Mouse (Mus musculus): ENCODE results near the gene Pbld2. TPM values are rescaled to one million over a fixed set of nuclear protein-coding genes. Genes with fewer than 3 reads are reported as not detected.
A peak's percentile ranks its signal among the peaks of the same experiment; 100 is the strongest.

The Pbld2 gene
- polyA plus RNA-seq, 1 experiment from 2014 or later, result 6.4 TPM

DNA sequence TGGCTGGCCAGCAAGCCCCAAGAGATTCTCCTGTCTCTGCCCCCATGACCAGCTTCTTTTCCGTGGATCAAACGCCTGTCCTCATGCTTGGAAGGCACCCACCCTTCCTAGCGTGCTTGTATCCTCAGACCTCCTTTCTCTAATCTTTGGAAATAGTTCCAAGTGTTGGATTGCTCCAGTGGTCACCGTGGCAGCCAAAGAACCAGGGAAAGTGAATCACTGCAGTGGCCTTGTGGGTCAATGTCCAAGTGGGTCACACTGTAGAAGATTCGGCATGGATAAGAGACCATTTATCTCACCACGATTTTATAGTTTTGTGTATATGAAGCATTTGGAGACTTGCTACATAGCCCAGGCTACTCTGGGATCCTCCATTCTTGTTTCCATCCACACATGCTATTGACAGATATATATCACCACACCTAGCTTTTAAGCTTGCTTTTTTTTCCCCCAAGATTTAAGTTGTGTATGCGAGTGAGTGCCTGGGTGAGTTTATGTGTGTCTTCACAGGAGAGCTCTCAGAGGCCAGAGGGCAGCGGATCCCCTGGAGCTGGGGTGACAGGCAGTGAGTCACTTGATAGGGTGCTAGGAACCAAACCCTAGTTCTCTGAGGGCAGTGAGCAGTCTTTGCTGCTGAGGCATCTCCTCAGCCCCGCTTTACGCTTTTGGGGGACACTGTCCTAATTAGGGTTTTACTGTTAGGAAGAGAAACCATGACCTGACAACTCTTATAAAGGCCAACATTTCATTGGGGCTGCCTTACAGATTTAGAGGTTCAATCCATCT is 3.5 kb downstream of the Pbld2 start:
- ATAC-seq (ENCODE audit: low read depth), result no peak
- WGBS (ENCODE audit: insufficient replicate concordance), result 77% methylated on average over 10 of the region's 10 CpGs
- H3K4me3 ChIP-seq (ENCODE audit: low read depth, low read length), result no peak overlapping the region
- no peak overlapping the region for H3K27ac ChIP-seq (ENCODE audit: low read length)
- H3K9ac ChIP-seq (ENCODE audit: low read depth, low read length), result no peak overlapping the region
- no peaks in the 10 kb centered on the region for H3K9me3 ChIP-seq (replicated peaks; ENCODE audit: control insufficient read depth, low read length)
- no peak overlapping the region for H3K4me2 ChIP-seq (ENCODE audit: low read depth, low read length)
- peaks cover 14% of the 10 kb centered on the region for H3K4me1 ChIP-seq (ENCODE audit: control insufficient read depth, low read depth, low read length)
- H3K36me3 ChIP-seq (ENCODE audit: control insufficient read depth, insufficient read depth), result no peaks in the 10 kb centered on the region
- H3K27me3 ChIP-seq (ENCODE audit: control insufficient read depth, insufficient read depth, low read depth, low read length), result no peaks in the 10 kb centered on the region

DNA sequence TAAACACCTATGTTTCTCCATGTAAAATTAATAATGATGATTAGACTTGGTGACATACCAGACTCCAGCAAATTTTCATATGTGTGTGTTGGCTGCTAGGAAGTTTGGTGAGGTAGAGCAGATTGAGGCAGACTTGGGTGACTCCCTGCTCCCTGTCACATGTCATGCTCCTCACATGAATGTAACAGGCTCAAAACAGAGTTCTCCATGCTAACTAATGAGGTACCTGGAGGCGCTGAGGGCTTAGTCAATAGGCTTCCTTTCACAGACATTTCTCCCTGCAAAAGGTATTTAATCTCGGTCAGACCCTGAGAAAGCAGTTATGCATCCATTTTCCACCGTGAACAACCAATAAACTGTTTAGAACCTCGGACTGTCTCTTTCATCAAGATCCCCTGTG is 4.3 kb downstream of the Pbld2 start:
- Histone ChIP-seq H3K36me3 (ENCODE audit: control insufficient read depth, insufficient read depth) (no peaks in the 10 kb centered on the region), H3K27ac (ENCODE audit: low read length) (no peak overlapping the region), H3K4me3 (ENCODE audit: low read depth, low read length) (no peak overlapping the region), H3K27me3 (ENCODE audit: control insufficient read depth, insufficient read depth, low read depth, low read length) (no peaks in the 10 kb centered on the region), H3K4me1 (ENCODE audit: control insufficient read depth, low read depth, low read length) (peaks cover 14% of the 10 kb centered on the region), H3K9ac (ENCODE audit: low read depth, low read length) (no peak overlapping the region), H3K9me3 (replicated peaks; ENCODE audit: control insufficient read depth, low read length) (no peaks in the 10 kb centered on the region), H3K4me2 (ENCODE audit: low read depth, low read length) (no peak overlapping the region)
- no peak for ATAC-seq (ENCODE audit: low read depth)
- 69% methylated on average over 4 of the region's 4 CpGs for WGBS (ENCODE audit: insufficient replicate concordance)

GRCm38 (mm10) chr10:63032267-63032666 is 8.2 kb downstream of the Pbld2 start:
- Histone ChIP-seq H3K4me1 (ENCODE audit: control insufficient read depth, low read depth, low read length) (no peaks in the 10 kb centered on the region), H3K27ac (ENCODE audit: low read length) (no peak overlapping the region), H3K9ac (ENCODE audit: low read depth, low read length) (no peak overlapping the region), H3K9me3 (replicated peaks; ENCODE audit: control insufficient read depth, low read length) (no peaks in the 10 kb centered on the region), H3K4me3 (ENCODE audit: low read depth, low read length) (no peak overlapping the region), H3K36me3 (ENCODE audit: control insufficient read depth, insufficient read depth) (no peaks in the 10 kb centered on the region), H3K27me3 (ENCODE audit: control insufficient read depth, insufficient read depth, low read depth, low read length) (no peaks in the 10 kb centered on the region), H3K4me2 (ENCODE audit: low read depth, low read length) (no peak overlapping the region)
- WGBS (ENCODE audit: insufficient replicate concordance), result 52% methylated on average over 3 of the region's 3 CpGs
- no peak for ATAC-seq (ENCODE audit: low read depth)

- Histone ChIP-seq H3K4me2 (ENCODE audit: low read depth, low read length) (no peak overlapping the region), H3K9ac (ENCODE audit: low read depth, low read length) (no peak overlapping the region), H3K4me1 (ENCODE audit: control insufficient read depth, low read depth, low read length) (no peaks in the 10 kb centered on the region), H3K4me3 (ENCODE audit: low read depth, low read length) (no peak overlapping the region), H3K36me3 (ENCODE audit: control insufficient read depth, insufficient read depth) (no peaks in the 10 kb centered on the region), H3K27me3 (ENCODE audit: control insufficient read depth, insufficient read depth, low read depth, low read length) (no peaks in the 10 kb centered on the region), H3K9me3 (replicated peaks; ENCODE audit: control insufficient read depth, low read length) (no peaks in the 10 kb centered on the region), H3K27ac (ENCODE audit: low read length) (no peak overlapping the region)
- no peak for ATAC-seq (ENCODE audit: low read depth)
- whole genome bisulfite sequencing (ENCODE audit: insufficient replicate concordance), result 58% methylated on average over 3 of the region's 3 CpGs
These were observed 8.8 kb downstream of the Pbld2 start for GRCm38 (mm10) chr10:63032956-63033355.

- H3K4me3 ChIP-seq (ENCODE audit: low read depth, low read length), result no peak overlapping the region; the same call in none of the 2 replicates
- H3K4me2 ChIP-seq (ENCODE audit: low read depth, low read length), result peak overlapping the region; percentile 34
- ATAC-seq (ENCODE audit: low read depth), result peak; percentile 59; the same call in 1 of the 2 replicates
- H3K27ac ChIP-seq (ENCODE audit: low read length), result no peak overlapping the region
- 68% methylated on average over 14 of the region's 14 CpGs for WGBS (ENCODE audit: insufficient replicate concordance)
- no peaks in the 10 kb centered on the region; the same call in 1 of the 2 replicates for H3K4me1 ChIP-seq (ENCODE audit: control insufficient read depth, low read depth, low read length)
- H3K36me3 ChIP-seq (ENCODE audit: control insufficient read depth, insufficient read depth), result no peaks in the 10 kb centered on the region
- H3K27me3 ChIP-seq (ENCODE audit: control insufficient read depth, insufficient read depth, low read depth, low read length), result no peaks in the 10 kb centered on the region
- no peaks in the 10 kb centered on the region for H3K9me3 ChIP-seq (replicated peaks; ENCODE audit: control insufficient read depth, low read length)
- no peak overlapping the region for H3K9ac ChIP-seq (ENCODE audit: low read depth, low read length)
These were observed 14.6 kb downstream of the Pbld2 start for GRCm38 (mm10) chr10:63038571-63039320.

DNA sequence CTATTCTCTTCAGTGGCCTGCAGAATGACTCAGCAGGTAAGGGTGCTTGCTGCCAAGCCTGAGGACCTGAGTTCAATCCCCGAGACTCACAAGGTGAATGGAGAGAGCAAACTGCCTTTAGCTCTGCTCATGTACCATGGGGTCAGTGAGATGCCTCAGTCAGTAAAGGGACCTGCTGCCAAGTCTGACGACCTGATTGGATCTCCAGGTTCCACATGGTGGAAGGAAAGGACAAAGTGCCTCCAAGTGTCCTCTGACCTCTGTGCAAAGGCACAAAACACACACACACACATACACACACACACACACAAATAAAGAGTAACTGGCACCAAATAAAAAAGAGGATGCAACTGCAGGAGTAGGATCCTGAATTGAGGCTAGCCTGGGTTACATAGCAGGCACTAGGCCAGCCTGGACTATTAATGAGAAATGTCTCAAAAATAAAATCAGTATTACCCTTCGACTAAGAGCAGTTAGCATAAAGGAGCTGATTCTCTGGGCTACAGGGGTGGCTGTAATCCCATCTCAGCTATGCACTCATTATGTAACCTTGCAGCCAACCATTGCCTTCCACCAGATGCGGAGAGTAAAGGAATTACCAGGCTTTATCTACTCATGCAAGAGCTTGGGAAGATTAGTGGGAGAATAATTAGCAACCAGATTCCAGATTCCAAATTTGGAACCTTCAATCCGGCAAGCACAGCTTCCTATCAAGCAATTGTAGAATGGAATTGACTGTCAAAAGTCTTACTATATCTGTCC is 15.9 kb downstream of the Pbld2 start:
- H3K27me3 ChIP-seq (ENCODE audit: control insufficient read depth, insufficient read depth, low read depth, low read length), result no peaks in the 10 kb centered on the region
- no peaks in the 10 kb centered on the region for H3K36me3 ChIP-seq (ENCODE audit: control insufficient read depth, insufficient read depth)
- H3K9ac ChIP-seq (ENCODE audit: low read depth, low read length), result no peak overlapping the region
- no peak for ATAC-seq (ENCODE audit: low read depth)
- H3K4me3 ChIP-seq (ENCODE audit: low read depth, low read length), result no peak overlapping the region
- H3K9me3 ChIP-seq (replicated peaks; ENCODE audit: control insufficient read depth, low read length), result no peaks in the 10 kb centered on the region
- no peak overlapping the region for H3K27ac ChIP-seq (ENCODE audit: low read length)
- no peaks in the 10 kb centered on the region; the same call in 1 of the 2 replicates for H3K4me1 ChIP-seq (ENCODE audit: control insufficient read depth, low read depth, low read length)
- no peak overlapping the region for H3K4me2 ChIP-seq (ENCODE audit: low read depth, low read length)
- WGBS (ENCODE audit: insufficient replicate concordance), result 52% methylated on average over 5 of the region's 5 CpGs

GRCm38 (mm10) chr10:63043154-63043553 is 19.0 kb downstream of the Pbld2 start:
- no peaks in the 10 kb centered on the region for H3K36me3 ChIP-seq (ENCODE audit: control insufficient read depth, insufficient read depth)
- ATAC-seq (ENCODE audit: low read depth), result no peak
- no peaks in the 10 kb centered on the region; the same call in 1 of the 2 replicates for H3K4me1 ChIP-seq (ENCODE audit: control insufficient read depth, low read depth, low read length)
- no peak overlapping the region for H3K4me2 ChIP-seq (ENCODE audit: low read depth, low read length)
- H3K27ac ChIP-seq (ENCODE audit: low read length), result no peak overlapping the region
- H3K27me3 ChIP-seq (ENCODE audit: control insufficient read depth, insufficient read depth, low read depth, low read length), result no peaks in the 10 kb centered on the region
- H3K9ac ChIP-seq (ENCODE audit: low read depth, low read length), result no peak overlapping the region
- no peak overlapping the region for H3K4me3 ChIP-seq (ENCODE audit: low read depth, low read length)
- H3K9me3 ChIP-seq (replicated peaks; ENCODE audit: control insufficient read depth, low read length), result no peaks in the 10 kb centered on the region
- WGBS (ENCODE audit: insufficient replicate concordance), result 56% methylated on average over 3 of the region's 3 CpGs

- no peaks in the 10 kb centered on the region for H3K9me3 ChIP-seq (replicated peaks; ENCODE audit: control insufficient read depth, low read length)
- no peak for ATAC-seq (ENCODE audit: low read depth)
- H3K4me2 ChIP-seq (ENCODE audit: low read depth, low read length), result no peak overlapping the region
- H3K27ac ChIP-seq (ENCODE audit: low read length), result no peak overlapping the region
- 63% methylated on average over 8 of the region's 8 CpGs for WGBS (ENCODE audit: insufficient replicate concordance)
- H3K4me3 ChIP-seq (ENCODE audit: low read depth, low read length), result no peak overlapping the region
- H3K4me1 ChIP-seq (ENCODE audit: control insufficient read depth, low read depth, low read length), result no peaks in the 10 kb centered on the region
- no peak overlapping the region for H3K9ac ChIP-seq (ENCODE audit: low read depth, low read length)
- no peaks in the 10 kb centered on the region for H3K36me3 ChIP-seq (ENCODE audit: control insufficient read depth, insufficient read depth)
- no peaks in the 10 kb centered on the region for H3K27me3 ChIP-seq (ENCODE audit: control insufficient read depth, insufficient read depth, low read depth, low read length)
These were observed 23.6 kb downstream of the Pbld2 start for GRCm38 (mm10) chr10:63047751-63048150.
